Comparison of ENCODE assay signal across 9 mouse cellular contexts in genomic region chr10:99161987-99162582, GRCm38 (mm10). TPM values are rescaled to one million over a fixed set of nuclear protein-coding genes. Genes with fewer than 3 reads are reported as not detected.
DNase-seq lines count a peak whose midpoint lies in the region; ATAC-seq and TF ChIP-seq lines count a peak whose summit lies in the region.
"Had no signal": no experiment of that assay in that cellular context is flagged by ENCODE, and none has a peak within 500 bp of the region (broad histone marks: within the 10 kb centered on the region; RNA-seq: fewer than 3 reads in every experiment).

No protein-coding gene starts in this region.

- no peaks in the 10 kb centered on the region for H3K27me3 ChIP-seq in intestine, embryonic 14.5 days (replicated peaks; ENCODE audit: control insufficient read depth, insufficient read depth, low read length)
- no peaks in the 10 kb centered on the region for H3K27me3 ChIP-seq in intestine, embryonic 16.5 days (replicated peaks; ENCODE audit: control insufficient read depth, insufficient read depth, low read length)
- H3K27me3 ChIP-seq in C2C12 (ENCODE audit: control insufficient read depth, insufficient read depth, insufficient read length): no peaks in the 10 kb centered on the region
- no peaks in the 10 kb centered on the region for H3K27me3 ChIP-seq in lung, embryonic 14.5 days (ENCODE audit: insufficient read depth, low read length)

- ATAC-seq in intestine, embryonic 14.5 days (replicated peaks; ENCODE audit: low FRiP score, low TSS enrichment, low read depth): no peak
- ATAC-seq in intestine, embryonic 16.5 days: no peak
- peak; percentile 70; the same call in 1 of the 2 replicates for ATAC-seq in erythroblast, adult 5-6 weeks (replicated peaks; ENCODE audit: low FRiP score, poor library complexity, severe bottlenecking)
- ATAC-seq in lung, embryonic 14.5 days (ENCODE audit: insufficient read depth): no peak

- H3K9me3 ChIP-seq in intestine, embryonic 14.5 days (ENCODE audit: control insufficient read depth, low read length): no peaks in the 10 kb centered on the region
- H3K9me3 ChIP-seq in intestine, embryonic 16.5 days (ENCODE audit: control insufficient read depth, low read length): no peaks in the 10 kb centered on the region
- no peaks in the 10 kb centered on the region for H3K9me3 ChIP-seq in lung, embryonic 14.5 days (ENCODE audit: low read depth, low read length)

- DNase-seq in intestine, embryonic 14.5 days (ENCODE audit: low spot score): peak; percentile 53
- DNase-seq in NIH3T3 (ENCODE audit: low read depth): peak; percentile 50
- peak; percentile 83 for DNase-seq in lung, embryonic 14.5 days
- peak; percentile 78 for DNase-seq in thymus, postnatal 0 days (ENCODE audit: low spot score)
- DNase-seq in urinary bladder, postnatal 14 days (ENCODE audit: low spot score): no peak

- H3K36me3 ChIP-seq in intestine, embryonic 14.5 days (ENCODE audit: control insufficient read depth, insufficient read depth, low read length): peaks cover 2% of the 10 kb centered on the region; the same call in 1 of the 2 replicates
- H3K36me3 ChIP-seq in intestine, embryonic 16.5 days (ENCODE audit: control insufficient read depth, insufficient read depth, low read length): 0 out of 2 replicates have a peak, but pooled peaks cover 2% of the 10 kb centered on the region
- peaks cover 1% of the 10 kb centered on the region for H3K36me3 ChIP-seq in C2C12 (ENCODE audit: control insufficient read depth, insufficient read depth)
- H3K36me3 ChIP-seq in lung, embryonic 14.5 days (ENCODE audit: insufficient read depth): no peaks in the 10 kb centered on the region; the same call in 1 of the 2 replicates

- H3K4me1 ChIP-seq in intestine, embryonic 14.5 days (replicated peaks; ENCODE audit: control insufficient read depth, insufficient read depth, low read length): peaks cover 8% of the 10 kb centered on the region; the same call in 1 of the 2 replicates
- peaks cover 10% of the 10 kb centered on the region for H3K4me1 ChIP-seq in intestine, embryonic 16.5 days (ENCODE audit: control insufficient read depth, insufficient read depth, low read length)
- no peaks in the 10 kb centered on the region for H3K4me1 ChIP-seq in lung, embryonic 14.5 days (ENCODE audit: insufficient read depth)

- 43% methylated on average over 8 of the region's 8 CpGs for WGBS in intestine, embryonic 14.5 days
- WGBS in intestine, embryonic 16.5 days: 44% methylated on average over 8 of the region's 8 CpGs
- WGBS in lung, embryonic 14.5 days: 39% methylated on average over 8 of the region's 8 CpGs

- H3K79me3 ChIP-seq in C2C12 (ENCODE audit: low read depth): no peaks in the 10 kb centered on the region

- H3ac ChIP-seq in C2C12 (ENCODE audit: control insufficient read depth, insufficient read length, low read depth): no peak overlapping the region

- no peak overlapping the region for H3K4me3 ChIP-seq in intestine, embryonic 14.5 days (ENCODE audit: low read depth, low read length)
- H3K4me3 ChIP-seq in intestine, embryonic 16.5 days (ENCODE audit: low read length): no peak overlapping the region
- no peak overlapping the region for H3K4me3 ChIP-seq in C2C12 (ENCODE audit: insufficient read depth, poor library complexity, severe bottlenecking)
- no peak overlapping the region for H3K4me3 ChIP-seq in lung, embryonic 14.5 days (ENCODE audit: low read depth, low read length)

- TF ChIP-seq CTCF in C2C12 (IDR thresholded peaks at IDR 0.05; ENCODE audit: control insufficient read depth, insufficient read depth, insufficient read length): peak; percentile 12
- peak; percentile 76 for TF ChIP-seq CTCF in lung, embryonic 14.5 days (IDR thresholded peaks at IDR 0.05; ENCODE audit: low read depth)

- H3K27ac ChIP-seq in intestine, embryonic 14.5 days (ENCODE audit: low read depth): no peak overlapping the region
- no peak overlapping the region for H3K27ac ChIP-seq in intestine, embryonic 16.5 days (ENCODE audit: low read length)
- no peak overlapping the region for H3K27ac ChIP-seq in lung, embryonic 14.5 days (ENCODE audit: low read depth)

- H3K79me2 ChIP-seq in C2C12 (ENCODE audit: control insufficient read depth, insufficient read depth): no peaks in the 10 kb centered on the region

- H3K4me2 ChIP-seq in intestine, embryonic 14.5 days (ENCODE audit: low read length): no peak overlapping the region
- H3K4me2 ChIP-seq in intestine, embryonic 16.5 days (ENCODE audit: low read depth, low read length): no peak overlapping the region
- no peak overlapping the region for H3K4me2 ChIP-seq in lung, embryonic 14.5 days

- no peak overlapping the region for H3K9ac ChIP-seq in intestine, embryonic 14.5 days (ENCODE audit: low read length)
- H3K9ac ChIP-seq in intestine, embryonic 16.5 days (ENCODE audit: low read depth, low read length): no peak overlapping the region
- no peak overlapping the region for H3K9ac ChIP-seq in lung, embryonic 14.5 days

TF ChIP-seq in C2C12, 6 proteins besides CTCF, POLR2A, EP300 and RAD21:
- TF ChIP-seq MAX (IDR thresholded peaks at IDR 0.05): no peak
- TF ChIP-seq FOSL1 (IDR thresholded peaks at IDR 0.05; ENCODE audit: insufficient read depth, low read length, poor library complexity, severe bottlenecking): no peak
- TF ChIP-seq USF1 (IDR thresholded peaks at IDR 0.05; ENCODE audit: low read depth): no peak
- TF ChIP-seq MYOG (IDR thresholded peaks at IDR 0.05; ENCODE audit: control insufficient read depth, extremely low read depth, insufficient read length): no peak

RNA-seq across cellular contexts. Expression of gene Phxr2, which starts 36.0 kb away (rescaled TPM):
- not detected in 2 replicates for polyA plus RNA-seq in intestine, embryonic 14.5 days (2014; fragmentation: Nextera tagmentation; extraction: Ambion mirVana)
- not detected in 2 replicates for polyA plus RNA-seq in intestine, embryonic 16.5 days (2015; fragmentation: Nextera tagmentation; extraction: Ambion mirVana)
- not detected for polyA plus RNA-seq in C2C12 (2012; fragmentation: generic; extraction: Trizol)
- total RNA-seq in erythroblast, adult 5-6 weeks (2015; ENCODE audit: low replicate concordance): not detected in 2 replicates
- not detected in 2 replicates for total RNA-seq in erythroblast, adult 5-6 weeks (2017; ENCODE audit: low replicate concordance)
- polyA plus RNA-seq in lung, embryonic 14.5 days (2014; fragmentation: Nextera tagmentation; extraction: Ambion mirVana): not detected in 2 replicates
- 0.43 and 0.50 TPM in 2 replicates for polyA plus RNA-seq in thymus, postnatal 0 days (2015; fragmentation: Nextera tagmentation; extraction: Ambion mirVana)
- polyA plus RNA-seq: frontal cortex, adult 2 months had no signal

RNA-seq across cellular contexts. Expression of gene Galnt4, which starts 54.1 kb away (rescaled TPM):
- polyA plus RNA-seq in intestine, embryonic 14.5 days (2014; fragmentation: Nextera tagmentation; extraction: Ambion mirVana): 23.9 and 24.2 TPM in 2 replicates
- polyA plus RNA-seq in intestine, embryonic 16.5 days (2015; fragmentation: Nextera tagmentation; extraction: Ambion mirVana): 19.3 and 21.6 TPM in 2 replicates
- polyA plus RNA-seq in C2C12 (2012; fragmentation: generic; extraction: Trizol): 3.6 TPM
- 2.5 TPM in 2 replicates for total RNA-seq in erythroblast, adult 5-6 weeks (2015; ENCODE audit: low replicate concordance)
- total RNA-seq in erythroblast, adult 5-6 weeks (2017; ENCODE audit: low replicate concordance): 2.2 and 4.4 TPM in 2 replicates
- 18.3 and 19.2 TPM in 2 replicates for polyA plus RNA-seq in lung, embryonic 14.5 days (2014; fragmentation: Nextera tagmentation; extraction: Ambion mirVana)
- polyA plus RNA-seq in thymus, postnatal 0 days (2015; fragmentation: Nextera tagmentation; extraction: Ambion mirVana): 7.0 and 7.9 TPM in 2 replicates

RNA-seq across cellular contexts. Expression of gene Poc1b, which starts 55.2 kb away (rescaled TPM):
- 29.7 and 33.5 TPM in 2 replicates for polyA plus RNA-seq in intestine, embryonic 14.5 days (2014; fragmentation: Nextera tagmentation; extraction: Ambion mirVana)
- 20.1 and 20.5 TPM in 2 replicates for polyA plus RNA-seq in intestine, embryonic 16.5 days (2015; fragmentation: Nextera tagmentation; extraction: Ambion mirVana)
- 10.5 TPM for polyA plus RNA-seq in C2C12 (2012; fragmentation: generic; extraction: Trizol)
- 9.2 and 18.6 TPM in 2 replicates for total RNA-seq in erythroblast, adult 5-6 weeks (2015; ENCODE audit: low replicate concordance)
- 1.3 and 3.7 TPM in 2 replicates for total RNA-seq in erythroblast, adult 5-6 weeks (2017; ENCODE audit: low replicate concordance)
- 31.1 and 33.5 TPM in 2 replicates for polyA plus RNA-seq in lung, embryonic 14.5 days (2014; fragmentation: Nextera tagmentation; extraction: Ambion mirVana)
- polyA plus RNA-seq in thymus, postnatal 0 days (2015; fragmentation: Nextera tagmentation; extraction: Ambion mirVana): 8.4 and 11.9 TPM in 2 replicates
